Mouse (Mus musculus): ENCODE measurements around the gene Hacl1.

Hacl1 gene

DNA sequence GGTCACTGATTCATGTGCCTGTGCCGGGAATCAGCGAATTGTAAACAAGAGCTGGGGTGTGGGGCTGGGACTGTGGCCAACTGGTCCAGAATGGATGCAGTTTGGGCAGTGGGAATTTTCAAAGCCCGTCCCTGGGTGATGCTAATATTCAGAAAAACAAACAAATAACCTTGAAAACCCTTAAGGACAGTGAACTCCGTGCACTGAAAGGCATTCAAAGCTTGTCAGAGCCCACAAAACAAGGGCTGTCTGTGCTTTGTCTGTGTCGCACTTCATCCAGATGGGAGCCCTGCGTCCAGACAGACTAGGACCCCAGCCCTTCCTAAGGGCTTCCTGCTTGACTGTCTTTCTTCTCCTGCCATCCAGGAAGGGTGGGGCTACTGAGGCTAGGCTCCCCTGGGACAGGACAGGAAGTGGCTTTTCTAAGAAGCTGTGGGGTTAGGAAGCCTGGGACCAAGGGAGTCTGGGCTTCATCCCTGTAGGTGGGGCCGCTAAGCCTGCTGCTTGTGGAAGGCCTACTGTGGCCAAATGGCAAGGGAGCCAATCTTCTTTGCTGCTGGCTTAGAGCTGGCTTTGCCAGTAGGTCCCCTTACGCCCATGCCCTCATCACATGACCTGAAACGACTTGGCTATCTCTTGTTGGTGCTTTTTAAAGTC is 21.6 kb upstream of the Hacl1 start:
- in situ Hi-C loops (cut with MboI), result no loop called here

DNA sequence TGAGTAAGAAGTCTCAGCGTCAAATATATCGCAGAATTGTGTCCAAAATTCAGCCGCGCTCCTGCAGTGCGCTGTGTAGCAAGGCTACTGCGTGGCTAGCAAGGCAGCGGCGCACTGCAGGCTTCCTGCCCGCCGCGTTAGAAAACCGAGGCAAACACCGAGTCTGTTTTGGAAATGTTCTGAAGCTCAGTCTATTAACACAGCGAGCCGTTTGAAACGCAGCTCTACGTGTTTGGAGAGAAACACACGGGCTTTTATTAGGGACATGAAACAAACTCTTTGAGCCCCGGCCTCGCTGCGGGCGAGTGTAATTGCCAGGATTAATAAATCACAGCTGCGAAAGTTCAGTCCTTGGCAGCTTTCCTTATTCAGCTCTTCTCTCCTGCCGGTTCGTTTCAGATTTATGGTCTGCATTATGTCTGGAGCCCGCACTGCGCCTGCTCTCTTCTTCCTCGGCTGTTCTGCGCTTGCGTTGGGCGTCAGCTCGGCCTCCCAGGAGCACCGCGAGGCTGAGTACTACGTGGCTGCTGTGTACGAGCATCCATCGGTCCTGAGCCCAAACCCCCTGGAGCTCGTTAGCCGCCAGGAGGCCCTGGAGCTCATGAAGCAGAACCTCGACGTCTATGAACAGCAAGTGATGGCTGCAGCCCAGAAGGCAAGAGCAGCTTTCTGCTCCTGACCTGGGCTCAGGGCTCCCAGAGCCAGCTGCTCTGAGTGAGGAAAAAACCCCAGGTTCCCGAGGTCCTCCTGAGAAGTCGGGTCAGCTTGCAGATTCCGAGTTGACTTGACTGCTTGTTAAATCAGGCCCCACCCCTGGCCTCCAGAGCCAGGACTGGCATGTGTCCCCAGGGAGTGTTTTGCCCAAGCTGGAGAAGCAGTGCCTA is 20.8 kb upstream of the Hacl1 start:
- in situ Hi-C loops (cut with MboI), result no loop called here

GRCm38 (mm10) chr14:31660312-31661093 is 19.4 kb upstream of the Hacl1 start:
- in situ Hi-C loops (cut with MboI), result no loop called here

GRCm38 (mm10) chr14:31659501-31660181 is 18.6 kb upstream of the Hacl1 start:
- in situ Hi-C loops (cut with MboI), result no loop called here

DNA sequence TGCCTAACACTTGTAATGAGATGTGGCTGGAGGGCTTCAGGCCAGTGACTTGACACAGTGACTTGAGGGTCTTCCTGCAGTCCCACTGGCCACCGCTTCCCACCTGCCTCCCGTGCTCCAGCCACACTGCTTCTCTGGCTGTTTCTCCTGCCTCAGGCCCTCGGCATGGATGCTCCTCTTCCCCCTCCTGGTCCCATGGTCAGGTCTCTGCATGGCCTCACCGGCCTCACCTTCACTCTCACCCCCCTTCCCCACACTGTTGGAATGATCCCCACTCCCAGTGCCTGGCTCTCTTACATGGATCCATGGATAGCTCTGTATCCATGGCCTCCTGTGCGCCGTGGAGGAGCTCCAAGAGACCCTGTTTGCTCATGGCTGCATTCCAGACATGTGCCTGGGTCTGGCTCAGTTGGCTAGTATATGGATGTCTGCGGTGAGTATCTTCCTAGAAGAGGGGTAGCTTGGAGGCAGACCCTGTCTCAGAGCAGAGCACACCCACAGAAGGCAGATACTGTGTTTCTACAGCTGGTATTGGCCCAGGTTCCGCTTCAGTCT is 17.1 kb upstream of the Hacl1 start:
- in situ Hi-C loops (cut with MboI), result no loop called here

- in situ Hi-C loops (cut with MboI), result no loop called here
These were observed 16.0 kb upstream of the Hacl1 start for GRCm38 (mm10) chr14:31656857-31657645.

DNA sequence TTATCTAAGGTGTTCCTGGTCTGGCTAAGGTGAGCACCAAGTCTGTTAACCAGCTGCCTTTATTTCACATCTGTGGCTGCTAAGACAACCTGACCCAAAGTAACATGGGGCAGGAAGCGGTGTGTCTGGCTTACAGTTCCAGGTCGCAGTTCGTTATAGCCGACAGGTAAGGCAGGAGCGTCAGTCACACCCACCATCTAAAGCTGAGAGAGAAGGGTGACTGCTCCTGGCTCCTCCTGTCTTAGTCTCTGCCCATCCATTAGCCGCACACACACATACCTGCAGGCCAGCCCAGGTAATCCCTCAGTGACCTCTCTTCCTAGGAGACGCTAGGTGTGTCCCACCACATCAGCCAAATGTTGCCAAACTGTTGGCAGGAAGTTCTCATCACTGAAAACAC is 15.3 kb upstream of the Hacl1 start:
- in situ Hi-C loops (cut with MboI), result no loop called here

- in situ Hi-C loops (cut with MboI), result no loop called here
These were observed 14.3 kb upstream of the Hacl1 start for GRCm38 (mm10) chr14:31655406-31655805.

- in situ Hi-C loops (cut with MboI), result no loop called here
These were observed 13.7 kb upstream of the Hacl1 start for GRCm38 (mm10) chr14:31654816-31655215.

DNA sequence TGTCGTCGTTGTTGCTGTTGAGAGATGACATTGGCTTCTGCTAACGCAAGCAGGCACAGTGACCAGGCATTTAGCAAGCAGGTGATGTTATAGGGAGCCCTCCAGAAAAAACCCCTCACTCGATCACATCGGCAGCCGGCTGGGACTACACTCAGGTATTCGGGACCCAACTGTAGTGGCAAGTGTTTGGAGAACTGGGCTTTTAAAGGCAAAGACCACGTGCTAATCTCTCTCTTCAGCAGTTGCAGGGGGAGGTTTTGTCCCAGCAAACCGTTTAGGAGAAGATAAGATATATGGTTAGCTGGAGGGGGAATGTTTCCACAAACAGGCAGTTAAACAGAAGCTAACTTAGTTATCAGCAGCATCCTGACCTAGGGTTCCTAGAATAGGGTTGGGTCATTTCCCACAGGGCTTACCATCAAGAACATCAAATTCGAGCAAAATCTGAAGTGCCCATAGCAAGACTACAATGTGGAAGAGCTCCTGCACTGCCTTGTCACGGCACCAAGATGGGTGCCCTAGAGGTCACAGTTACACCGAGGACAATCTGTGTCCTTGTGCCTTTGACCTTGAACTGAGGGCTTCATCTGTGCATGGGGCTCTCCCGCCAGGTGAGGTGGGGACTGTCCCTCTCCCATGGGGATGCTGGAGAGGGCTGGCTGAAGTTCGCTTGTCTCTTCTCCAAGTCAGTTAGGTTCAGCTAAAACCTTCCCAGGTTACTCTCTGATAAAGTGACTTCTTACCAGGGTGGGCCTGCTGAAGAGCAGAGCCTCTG is 12.2 kb upstream of the Hacl1 start:
- in situ Hi-C loops (cut with MboI), result no loop called here

GRCm38 (mm10) chr14:31652624-31653023 is 11.5 kb upstream of the Hacl1 start:
- in situ Hi-C loops (cut with MboI), result no loop called here

- in situ Hi-C loops (cut with MboI), result no loop called here
These were observed 11.0 kb upstream of the Hacl1 start for GRCm38 (mm10) chr14:31652106-31652505.

DNA sequence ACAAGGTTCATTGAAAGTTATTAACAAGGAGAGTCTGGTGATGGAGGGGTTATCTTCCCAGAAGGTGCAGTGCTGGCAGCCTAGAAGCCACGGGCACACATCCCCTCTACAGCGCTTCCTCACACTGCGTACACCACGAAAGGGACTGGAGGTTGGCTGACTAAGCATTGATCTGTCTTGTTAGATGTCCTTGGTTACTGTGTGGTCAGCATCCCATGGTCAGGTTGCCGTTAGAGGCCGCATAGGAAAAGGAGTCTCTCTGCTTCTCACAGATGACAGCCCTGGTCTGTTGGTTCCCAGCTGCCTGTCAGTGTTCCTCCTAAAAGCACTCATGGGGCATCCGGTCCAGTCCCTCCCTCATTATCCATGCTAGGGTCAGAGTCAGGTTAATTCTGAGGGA is 10.1 kb upstream of the Hacl1 start:
- in situ Hi-C loops (cut with MboI), result no loop called here

DNA sequence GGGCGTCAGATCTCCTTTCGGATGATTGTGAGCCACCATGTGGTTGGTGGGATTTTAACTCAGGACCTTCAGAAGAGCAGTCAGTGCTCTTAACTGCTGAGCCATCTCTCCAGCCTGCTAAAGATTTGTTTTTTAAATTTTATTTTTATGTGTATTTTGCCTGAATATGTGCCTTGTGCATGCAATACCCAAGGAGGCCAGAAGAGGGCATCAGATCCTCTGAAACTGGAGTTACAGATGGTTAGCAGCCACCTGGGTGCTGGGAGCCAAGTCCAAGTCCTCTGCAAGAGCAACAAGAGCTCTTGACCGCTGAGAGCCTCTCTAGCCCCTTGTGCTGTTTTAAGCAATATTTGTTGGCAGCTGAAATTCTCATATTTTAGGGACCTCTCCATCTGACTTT is 9.3 kb upstream of the Hacl1 start:
- in situ Hi-C loops (cut with MboI), result no loop called here

DNA sequence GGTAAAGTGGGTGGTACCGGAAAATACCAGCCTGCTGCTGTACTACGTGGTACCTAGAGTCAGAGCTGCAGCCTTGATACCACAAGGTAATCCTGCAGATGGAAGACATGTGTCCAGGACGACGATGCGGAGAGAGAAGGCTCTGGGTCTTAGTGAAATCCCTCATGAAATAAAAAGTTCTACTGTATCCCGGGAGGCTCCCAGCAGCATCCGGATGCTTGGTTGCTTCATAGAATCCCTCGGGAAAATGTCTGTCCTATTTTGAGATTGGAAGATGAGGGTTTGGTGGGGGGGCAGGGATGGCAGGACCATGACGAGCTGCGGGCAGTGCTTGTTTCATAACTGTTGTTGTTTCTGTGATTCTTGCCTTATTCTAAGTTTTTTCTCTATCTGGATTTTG is 6.9 kb upstream of the Hacl1 start:
- in situ Hi-C loops (cut with MboI), result no loop called here

DNA sequence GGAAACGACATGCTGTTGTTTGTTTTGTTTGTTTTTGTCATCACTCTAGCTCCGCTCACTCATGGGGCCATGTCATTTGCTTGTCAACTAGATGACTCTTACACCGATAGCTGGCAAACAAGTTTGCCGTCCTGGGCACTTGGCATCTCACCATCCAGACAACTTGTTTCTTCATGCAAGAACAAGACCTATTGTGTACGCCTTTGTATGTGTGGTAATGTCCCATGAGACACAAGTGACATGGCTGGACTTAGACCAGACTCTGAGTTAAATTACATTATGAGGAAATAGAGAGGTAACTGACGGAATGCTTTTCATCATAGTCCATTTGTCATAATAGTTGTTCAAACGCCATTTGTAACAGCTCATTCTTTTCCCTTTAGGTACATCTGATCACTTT is 4.8 kb upstream of the Hacl1 start:
- in situ Hi-C loops (cut with MboI), result no loop called here

- in situ Hi-C loops (cut with MboI), result no loop called here
These were observed 4.0 kb upstream of the Hacl1 start for GRCm38 (mm10) chr14:31644931-31645547.

- in situ Hi-C loops (cut with MboI), result no loop called here
These were observed 3.2 kb upstream of the Hacl1 start for GRCm38 (mm10) chr14:31644183-31644830.

- in situ Hi-C loops (cut with MboI), result no loop called here
These were observed 545 bp upstream of the Hacl1 start for GRCm38 (mm10) chr14:31641506-31642155.
